Mouse (Mus musculus) testis, adult 2 months (tissue): ENCODE data around the gene Aldh3b2. TPM values are rescaled to one million over a fixed set of nuclear protein-coding genes. Genes with fewer than 3 reads are reported as not detected.
"Not testable (repeated sequence)": the region's sequence is repeated elsewhere in the genome, so short reads cannot be mapped to it uniquely, and the experiment has no call there.

Experiments
- H3K27ac ChIP-seq: fragments of 200-500 bp; 2 replicates; pipeline ENCODE4 v1.5.1; 2012; ENCODE audit warnings: low read depth, low read length; ENCODE audit not compliant: control insufficient read depth, insufficient read depth
- H3K27me3 ChIP-seq: fragments of 200-500 bp; 2 replicates; pipeline ENCODE4 v1.6.1; 2012; ENCODE audit warnings: mild to moderate bottlenecking, low read length, moderate library complexity; ENCODE audit not compliant: control insufficient read depth, insufficient read depth
- H3K36me3 ChIP-seq: fragments of 200-500 bp; 2 replicates; pipeline ENCODE4 v1.6.1; 2012; ENCODE audit warnings: mild to moderate bottlenecking, low read length; ENCODE audit not compliant: control insufficient read depth, insufficient read depth
- H3K4me1 ChIP-seq: fragments of 200-500 bp; 2 replicates; pipeline ENCODE4 v1.6.1; 2012; ENCODE audit warnings: low read length; ENCODE audit not compliant: control insufficient read depth, insufficient read depth
- H3K4me3 ChIP-seq: fragments of 200-500 bp; 2 replicates; pipeline ENCODE4 v1.5.1; 2012; ENCODE audit warnings: low read depth, mild to moderate bottlenecking, low read length, moderate library complexity, mixed read lengths; ENCODE audit not compliant: control insufficient read depth
- CTCF ChIP-seq: fragments of 200-500 bp; IDR thresholded peaks from 2 replicates; pipeline ENCODE4 v1.5.1; 2012; ENCODE audit warnings: low read depth, mild to moderate bottlenecking, inconsistent platforms, low read length, moderate library complexity; ENCODE audit not compliant: control insufficient read depth, insufficient read depth, insufficient replicate concordance
- POLR2A ChIP-seq: fragments of 200-500 bp; IDR thresholded peaks from 2 replicates; pipeline ENCODE4 v1.6.1; 2012; ENCODE audit warnings: low read depth, mild to moderate bottlenecking, inconsistent platforms, low read length, moderate library complexity; ENCODE audit not compliant: control insufficient read depth
- polyA plus RNA-seq: library from polyadenylated mRNA; depleted of rRNA; stranded (reverse); fragments of >200 nt; gene quantifications from 2 replicates; pipeline ENCODE4 v1.2.3, GENCODE M21; 2012

Aldh3b2 gene
- polyA plus RNA-seq, 1 experiment, result 48.6 TPM

DNA sequence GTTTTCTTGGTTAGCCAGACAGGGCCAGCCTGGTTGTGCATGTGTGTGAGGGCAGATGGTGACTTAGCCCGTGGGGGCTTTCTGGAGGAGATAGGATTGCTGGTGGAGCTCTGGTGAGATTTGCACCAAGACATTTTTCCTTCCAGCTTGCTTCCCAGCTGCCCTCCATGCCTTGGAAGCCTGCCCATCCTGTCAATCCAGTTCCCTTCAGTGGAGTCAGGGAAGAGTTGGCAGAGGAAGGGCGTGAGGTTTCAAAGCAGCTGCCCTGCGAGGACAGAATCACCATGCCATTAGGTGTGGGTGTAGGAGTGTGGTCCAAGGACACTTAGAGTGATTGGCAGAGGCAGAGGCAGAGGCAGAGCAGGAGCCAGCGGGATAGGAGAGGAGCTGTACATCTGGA is 13.7 kb upstream of the Aldh3b2 start, which contains the start of gene Aldh3b3:
Gene Aldh3b3, plus strand, starts transcription at position 176 of the 400 bp plus-strand sequence.
- Histone ChIP-seq H3K36me3 (no peaks in the 10 kb centered on the region), H3K4me3 (no peak within 1 kb of the TSS), H3K4me1 (no peaks in the 10 kb centered on the region), H3K27me3 (no peaks in the 10 kb centered on the region), H3K27ac (no peak within 1 kb of the TSS)
- TF ChIP-seq CTCF (no peak), POLR2A (no peak)

DNA sequence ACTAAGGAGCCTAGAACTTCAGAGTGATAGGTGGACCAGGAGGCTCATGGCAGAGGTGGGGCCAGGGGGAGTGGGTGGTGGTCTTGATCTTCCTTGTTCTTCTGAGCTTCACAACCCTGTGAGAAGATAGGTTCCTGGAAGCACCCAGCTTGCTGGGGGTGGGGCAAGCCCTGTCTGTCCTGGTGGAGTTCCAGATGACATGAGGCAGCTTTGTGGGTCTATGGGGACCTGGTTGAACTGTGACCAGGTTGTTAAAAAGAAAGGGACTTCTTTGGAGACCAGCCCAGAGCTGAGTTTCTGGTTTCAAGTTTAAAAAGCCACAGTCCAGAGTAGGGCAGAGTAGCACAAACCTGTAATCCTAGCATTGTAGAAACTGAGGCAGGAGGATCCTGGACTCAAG is 13.1 kb upstream of the Aldh3b2 start:
- Histone ChIP-seq H3K4me1 (no peaks in the 10 kb centered on the region), H3K36me3 (no peaks in the 10 kb centered on the region), H3K27me3 (no peaks in the 10 kb centered on the region), H3K27ac (no peak overlapping the region), H3K4me3 (no peak overlapping the region)
- TF ChIP-seq CTCF (no peak), POLR2A (no peak)

DNA sequence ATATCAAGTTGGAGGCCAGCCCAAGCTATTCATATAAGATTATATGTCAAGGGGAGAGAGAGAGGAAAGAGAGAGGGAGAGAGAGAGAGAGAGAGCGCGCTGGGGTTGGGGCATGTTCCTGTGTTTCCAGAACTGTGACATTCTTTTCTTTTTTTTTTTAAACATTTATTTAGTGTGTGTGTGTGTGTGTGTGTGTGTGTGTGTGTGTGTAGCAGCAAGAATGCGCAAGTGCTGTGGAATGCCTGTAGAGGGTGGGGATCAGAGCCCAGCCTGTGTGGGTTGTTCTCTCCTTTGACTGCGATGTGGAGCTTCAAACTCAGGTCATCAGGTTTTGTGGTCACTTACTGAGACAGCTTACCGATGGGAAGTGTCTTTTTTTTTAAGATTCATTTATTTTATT is 11.9 kb upstream of the Aldh3b2 start:
- Histone ChIP-seq H3K36me3 (no peaks in the 10 kb centered on the region), H3K4me3 (no peak overlapping the region), H3K27ac (no peak overlapping the region), H3K4me1 (no peaks in the 10 kb centered on the region), H3K27me3 (no peaks in the 10 kb centered on the region)
- TF ChIP-seq POLR2A (no peak), CTCF (no peak)

DNA sequence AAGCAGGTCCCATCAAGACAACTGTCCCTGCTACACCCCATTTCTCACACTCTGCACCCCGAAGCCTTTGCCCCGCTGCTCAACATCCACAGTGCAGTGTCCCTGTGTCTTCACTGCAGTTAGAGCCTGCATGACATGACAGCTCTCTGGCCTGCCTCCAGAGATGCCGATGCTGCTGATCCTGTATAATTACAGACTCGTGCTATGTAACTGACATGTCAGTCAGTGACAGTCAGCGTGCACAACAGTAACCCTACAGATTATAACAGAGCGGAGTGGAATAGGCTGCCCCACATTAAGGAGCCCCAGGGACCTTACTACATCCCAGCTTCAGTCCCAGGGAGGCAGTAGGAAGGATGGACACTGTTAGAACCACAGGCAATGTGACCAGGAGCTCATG is 10.3 kb upstream of the Aldh3b2 start:
- not testable (repeated sequence) for H3K4me1 ChIP-seq, H3K4me3 ChIP-seq, H3K36me3 ChIP-seq, H3K27me3 ChIP-seq, H3K27ac ChIP-seq

DNA sequence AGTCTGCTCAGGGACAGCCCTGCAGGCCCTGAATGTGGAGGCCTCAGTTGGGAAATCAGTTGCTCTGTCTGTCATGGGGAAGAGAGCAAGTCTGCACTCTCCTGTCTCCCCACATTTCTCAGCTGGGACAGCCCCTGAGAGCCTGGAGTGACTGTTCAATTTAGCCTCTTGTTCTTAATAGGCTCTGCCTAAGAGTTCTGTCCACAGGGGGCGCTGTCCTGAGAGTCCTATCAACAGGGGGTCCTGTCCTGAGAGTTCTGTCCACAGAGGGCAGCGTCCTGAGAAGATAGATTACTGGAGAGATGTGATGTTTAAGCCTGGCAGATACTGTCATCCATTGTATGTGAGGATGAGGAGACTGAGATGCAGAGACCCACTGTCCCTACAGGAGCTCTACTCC is 9.7 kb upstream of the Aldh3b2 start:
- Histone ChIP-seq H3K4me3 (no peak overlapping the region), H3K27ac (no peak overlapping the region), H3K4me1 (no peaks in the 10 kb centered on the region), H3K27me3 (no peaks in the 10 kb centered on the region), H3K36me3 (no peaks in the 10 kb centered on the region)
- no peak for TF ChIP-seq POLR2A
- TF ChIP-seq CTCF, result peak; percentile 15; the same call in 1 of the 2 replicates

DNA sequence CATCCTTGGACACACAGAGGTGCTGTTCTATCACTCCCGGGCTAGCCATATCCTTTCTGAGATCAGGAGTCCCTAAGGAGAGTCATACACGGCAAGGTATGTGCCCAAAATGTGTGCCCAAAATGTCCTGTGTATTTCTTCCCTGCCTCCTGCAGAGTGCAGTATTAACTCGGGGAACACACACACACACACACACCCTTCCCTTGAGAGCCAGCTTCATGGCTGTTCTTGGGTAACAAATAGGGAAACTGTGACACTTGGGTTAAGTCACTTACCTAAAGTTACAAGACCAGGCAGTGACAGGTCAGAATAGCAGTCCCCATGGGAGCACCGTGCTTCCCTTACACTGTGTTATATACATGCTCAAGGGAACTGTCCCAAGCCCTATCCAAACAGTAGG is 8.1 kb upstream of the Aldh3b2 start:
- Histone ChIP-seq H3K4me3 (no peak overlapping the region), H3K27ac (no peak overlapping the region), H3K4me1 (no peaks in the 10 kb centered on the region), H3K27me3 (no peaks in the 10 kb centered on the region), H3K36me3 (no peaks in the 10 kb centered on the region)
- TF ChIP-seq CTCF (no peak), POLR2A (no peak)

DNA sequence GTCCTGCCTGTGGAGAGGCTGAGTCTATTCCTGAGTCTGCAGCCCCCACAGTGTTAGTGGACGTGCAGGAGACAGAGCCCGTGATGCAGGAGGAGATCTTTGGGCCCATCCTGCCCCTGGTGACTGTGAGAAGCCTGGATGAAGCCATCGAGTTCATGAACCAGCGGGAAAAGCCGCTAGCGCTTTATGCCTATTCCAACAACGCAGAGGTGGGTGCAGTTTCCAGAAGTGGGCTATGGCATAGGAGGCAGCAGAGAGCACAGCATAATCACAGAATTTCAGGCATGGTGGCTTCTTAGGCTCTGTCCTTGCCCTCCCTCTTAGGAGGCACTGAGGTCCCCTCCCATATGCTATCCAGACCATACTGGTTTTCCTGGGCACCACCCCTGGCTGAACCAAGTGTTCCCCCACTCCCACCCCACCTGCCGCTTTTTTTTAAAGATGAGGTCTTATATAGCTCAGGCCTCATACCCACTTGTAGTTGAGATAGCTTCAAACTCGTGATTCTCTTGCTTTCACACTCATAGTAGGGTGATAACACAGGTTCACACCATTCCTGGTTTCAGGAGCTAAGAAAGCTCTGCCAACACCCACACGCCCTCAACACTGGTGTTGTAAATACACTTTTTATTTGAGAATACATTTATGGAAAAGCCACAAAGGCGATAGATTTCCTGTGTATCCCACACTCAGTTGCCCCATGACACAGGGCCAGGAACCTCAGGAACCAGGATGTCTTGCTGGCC is 5.6 kb upstream of the Aldh3b2 start:
- H3K4me1 ChIP-seq, result no peaks in the 10 kb centered on the region
- no peak for TF ChIP-seq CTCF
- TF ChIP-seq POLR2A, result no peak

More for the DNA sequence above, 5.6 kb upstream of the Aldh3b2 start:
- no peaks in the 10 kb centered on the region for H3K36me3 ChIP-seq
- H3K4me3 ChIP-seq, result peak overlapping the region; percentile 46; the same call in 1 of the 2 replicates
- H3K27me3 ChIP-seq, result no peaks in the 10 kb centered on the region
- no peak overlapping the region for H3K27ac ChIP-seq
